Mouse (Mus musculus) ES-Bruce4 (cell line): ENCODE measurements around the gene Rara.

Experiments used
- CTCF ChIP-seq: IDR thresholded peaks from one replicate; pipeline ENCODE4 v1.8.1; 2011; ENCODE audit warnings: low read depth, low read length
- POLR2A ChIP-seq: IDR thresholded peaks from one replicate; pipeline ENCODE4 v1.8.1; 2011; ENCODE audit warnings: low read length; ENCODE audit not compliant: insufficient read depth

DNA sequence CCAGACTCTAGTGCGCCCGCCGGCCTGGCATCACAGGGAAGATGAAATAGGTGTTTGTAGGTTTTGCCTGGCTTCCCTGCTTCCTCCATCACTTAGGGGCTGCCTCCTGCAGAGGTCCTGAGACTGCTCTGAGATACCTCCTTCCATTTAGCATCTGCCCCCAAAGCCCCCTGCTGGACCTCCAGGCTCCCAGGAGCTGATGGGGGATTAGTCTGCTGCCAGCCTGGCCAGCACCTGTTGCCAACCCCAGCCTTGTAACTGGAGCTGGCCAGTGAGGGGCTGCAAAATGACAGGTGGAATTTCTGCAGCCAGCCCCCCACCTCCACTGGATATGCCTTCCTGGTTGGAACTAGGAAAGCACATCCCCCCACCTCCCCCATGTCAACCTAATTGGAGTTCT, 13.2 kb downstream of the Rara start:
- no peak for TF ChIP-seq CTCF
- no peak for TF ChIP-seq POLR2A
